Mouse (Mus musculus): ENCODE measurements at regions not wholly inside any gene's neighbourhood (a gene's known extent, or its start where the extent isn't known, plus 50 kb on each side); places are given as distances from the start of the nearest gene placed in this dataset.

DNA sequence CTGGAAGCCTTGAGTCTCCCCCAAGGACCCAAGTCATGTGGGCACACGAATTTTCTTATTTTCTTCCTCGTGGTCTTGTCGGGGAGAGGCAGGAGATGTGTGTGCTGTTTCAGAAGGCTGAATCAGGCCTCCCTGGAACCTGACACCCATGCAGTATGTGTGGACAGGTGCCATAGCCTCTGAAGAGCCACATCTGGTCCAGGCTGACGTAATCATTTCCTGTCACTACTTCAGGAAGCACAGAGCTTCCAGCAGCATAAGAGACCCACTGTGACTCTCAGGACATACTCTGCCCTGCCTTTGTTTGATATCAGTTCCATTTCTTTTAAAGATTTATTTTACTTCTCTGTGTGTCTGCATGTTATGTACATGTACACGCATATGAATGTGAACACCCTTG, 193.1 kb downstream of the Bcl2l11 start:
- DNase-seq (ENCODE audit: low spot score, missing footprints) = no peak
- H3K4me2 ChIP-seq = no peak overlapping the region
- H3K4me1 ChIP-seq (ENCODE audit: control insufficient read depth, insufficient read depth, low read length) = no peaks in the 10 kb centered on the region
- no peak overlapping the region for H3K27ac ChIP-seq (ENCODE audit: low read depth, low read length)
- no peaks in the 10 kb centered on the region for H3K27me3 ChIP-seq (ENCODE audit: control insufficient read depth, insufficient read depth, low read length)
- no peaks in the 10 kb centered on the region for H3K9me3 ChIP-seq (ENCODE audit: control insufficient read depth, low read length)
- no peak overlapping the region for H3K4me3 ChIP-seq (ENCODE audit: low read depth, low read length)
- no peak for ATAC-seq (ENCODE audit: low FRiP score)
- no peaks in the 10 kb centered on the region for H3K36me3 ChIP-seq (ENCODE audit: control insufficient read depth, insufficient read depth, low read length)
- H3K9ac ChIP-seq (ENCODE audit: low read length) = no peak overlapping the region
- 78% methylated on average over 5 of the region's 5 CpGs for WGBS

DNA sequence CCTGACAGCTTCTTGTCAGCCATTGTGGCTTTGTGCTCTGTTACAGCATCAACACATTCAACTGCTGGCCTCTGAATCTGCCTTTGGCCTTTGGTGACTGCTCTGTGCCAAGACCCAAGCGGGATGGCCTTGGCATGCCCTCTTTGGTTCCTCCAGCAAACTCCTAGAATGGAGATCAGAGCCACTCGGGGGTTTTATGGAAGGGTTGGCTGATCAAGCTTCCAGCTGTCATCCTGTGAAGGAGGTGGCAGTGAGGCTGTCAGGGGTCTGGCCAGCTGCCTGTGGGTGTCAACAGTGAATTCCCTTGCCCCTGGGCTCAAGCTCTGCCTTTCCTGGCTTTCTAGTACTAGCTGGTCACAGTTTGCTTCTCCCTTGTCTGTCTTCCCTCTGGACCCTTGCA, 195.6 kb downstream of the Bcl2l11 start:
- WGBS = 77% methylated on average over 2 of the region's 2 CpGs
- Histone ChIP-seq H3K4me3 (ENCODE audit: low read depth, low read length) (no peak overlapping the region), H3K27me3 (ENCODE audit: control insufficient read depth, insufficient read depth, low read length) (no peaks in the 10 kb centered on the region; the same call in 1 of the 2 replicates), H3K4me1 (ENCODE audit: control insufficient read depth, insufficient read depth, low read length) (peaks cover 4% of the 10 kb centered on the region; the same call in 1 of the 2 replicates), H3K9me3 (ENCODE audit: control insufficient read depth, low read length) (no peaks in the 10 kb centered on the region), H3K9ac (ENCODE audit: low read length) (no peak overlapping the region), H3K4me2 (no peak overlapping the region), H3K27ac (ENCODE audit: low read depth, low read length) (no peak overlapping the region), H3K36me3 (ENCODE audit: control insufficient read depth, insufficient read depth, low read length) (no peaks in the 10 kb centered on the region)
- ATAC-seq (ENCODE audit: low FRiP score) (no peak), DNase-seq (ENCODE audit: low spot score, missing footprints) (no peak)

DNA sequence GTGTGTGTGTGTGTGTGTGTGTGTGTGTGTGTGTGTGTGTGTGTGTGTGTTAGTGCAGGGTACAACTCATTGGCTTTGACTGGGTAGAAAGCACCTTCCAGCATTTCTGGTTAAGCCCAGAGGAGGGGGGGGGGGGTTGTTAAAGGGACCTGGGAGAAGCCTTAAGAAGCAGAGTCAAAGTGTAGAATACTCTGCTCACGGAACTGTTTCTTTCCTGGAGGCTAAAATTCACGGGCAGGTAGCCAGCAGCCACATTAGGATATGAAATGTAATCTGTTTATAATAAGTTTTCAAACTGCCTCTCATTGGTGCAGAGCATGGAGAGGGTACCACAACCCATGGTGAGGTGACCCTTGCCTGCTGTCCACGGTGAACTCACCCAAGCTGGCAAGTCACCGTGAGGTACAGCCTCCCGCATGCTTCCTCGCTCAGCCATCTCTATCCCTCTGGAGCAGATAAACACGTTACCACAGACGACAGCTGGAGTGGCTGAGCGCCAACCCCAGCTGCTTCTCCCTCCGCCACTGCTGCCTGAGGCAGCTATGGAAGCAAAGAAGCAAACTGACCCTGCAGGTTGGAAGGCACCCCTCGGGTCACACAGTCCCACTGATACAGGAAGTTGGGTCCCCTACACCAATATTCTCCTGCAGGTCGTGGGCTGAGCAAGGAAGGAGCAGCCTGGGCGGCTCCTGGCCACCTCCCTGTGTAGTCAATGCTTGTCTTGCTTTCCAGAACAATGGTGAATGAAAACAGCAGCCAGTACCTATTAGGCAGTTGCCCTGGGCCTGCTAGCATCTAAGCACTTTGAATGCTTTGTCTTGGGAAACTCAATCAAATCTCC, 198.6 kb downstream of the Bcl2l11 start:
- peaks cover 6% of the 10 kb centered on the region for H3K4me1 ChIP-seq (ENCODE audit: control insufficient read depth, insufficient read depth, low read length)
- H3K9ac ChIP-seq (ENCODE audit: low read length) = no peak overlapping the region
- DNase-seq (ENCODE audit: low spot score, missing footprints) = no peak
- WGBS = 50% methylated on average over 13 of the region's 13 CpGs
- no peaks in the 10 kb centered on the region for H3K36me3 ChIP-seq (ENCODE audit: control insufficient read depth, insufficient read depth, low read length)
- no peak for ATAC-seq (ENCODE audit: low FRiP score)
- H3K9me3 ChIP-seq (ENCODE audit: control insufficient read depth, low read length) = no peaks in the 10 kb centered on the region
- H3K27ac ChIP-seq (ENCODE audit: low read depth, low read length) = no peak overlapping the region
- H3K4me2 ChIP-seq = no peak overlapping the region
- no peak overlapping the region for H3K4me3 ChIP-seq (ENCODE audit: low read depth, low read length)
- H3K27me3 ChIP-seq (ENCODE audit: control insufficient read depth, insufficient read depth, low read length) = no peaks in the 10 kb centered on the region; the same call in 1 of the 2 replicates

DNA sequence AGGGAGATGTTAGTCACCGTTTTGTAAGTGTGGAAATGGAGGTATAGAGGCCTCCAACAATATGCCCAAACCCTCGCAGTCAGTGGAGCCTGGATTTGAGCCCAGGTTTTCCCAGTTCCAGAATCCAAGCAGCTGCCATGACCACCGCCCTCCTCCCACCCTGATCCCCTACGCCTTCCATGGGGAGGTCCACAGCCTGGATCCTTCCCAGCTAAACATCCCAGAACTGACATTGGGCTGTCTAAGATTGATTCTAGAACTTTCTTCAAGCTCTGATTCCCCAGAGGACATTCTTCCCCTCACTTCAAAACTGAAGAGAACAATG, 199.2 kb downstream of the Bcl2l11 start:
- Histone ChIP-seq H3K9ac (ENCODE audit: low read length) (no peak overlapping the region), H3K4me1 (ENCODE audit: control insufficient read depth, insufficient read depth, low read length) (peaks cover 6% of the 10 kb centered on the region), H3K36me3 (ENCODE audit: control insufficient read depth, insufficient read depth, low read length) (no peaks in the 10 kb centered on the region), H3K27ac (ENCODE audit: low read depth, low read length) (no peak overlapping the region), H3K27me3 (ENCODE audit: control insufficient read depth, insufficient read depth, low read length) (no peaks in the 10 kb centered on the region; the same call in 1 of the 2 replicates), H3K9me3 (ENCODE audit: control insufficient read depth, low read length) (no peaks in the 10 kb centered on the region), H3K4me3 (ENCODE audit: low read depth, low read length) (no peak overlapping the region), H3K4me2 (no peak overlapping the region)
- ATAC-seq (ENCODE audit: low FRiP score) (no peak), DNase-seq (ENCODE audit: low spot score, missing footprints) (no peak)
- WGBS = 82% methylated on average over 4 of the region's 4 CpGs

DNA sequence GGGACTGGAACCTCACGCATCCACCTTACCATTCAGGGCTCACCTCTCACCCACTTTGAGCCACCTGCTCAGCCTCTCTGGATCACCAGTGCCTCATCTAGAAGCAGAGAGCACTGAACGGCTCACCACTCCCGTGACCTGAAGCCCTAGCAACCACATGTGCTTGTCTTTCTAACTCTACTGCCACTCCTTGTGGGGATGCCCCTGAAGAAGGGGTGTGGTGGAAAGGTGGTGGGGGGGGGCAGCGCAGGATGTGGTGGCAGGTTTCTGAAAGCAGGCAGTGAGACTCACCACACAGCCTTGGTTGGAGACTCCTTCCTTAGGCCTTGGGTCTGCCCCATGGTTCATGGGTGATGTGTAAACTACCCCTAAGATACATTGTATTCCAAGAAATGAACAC, 199.6 kb downstream of the Bcl2l11 start:
- 93% methylated on average over 4 of the region's 4 CpGs for WGBS
- Histone ChIP-seq H3K4me1 (ENCODE audit: control insufficient read depth, insufficient read depth, low read length) (peaks cover 6% of the 10 kb centered on the region), H3K9ac (ENCODE audit: low read length) (no peak overlapping the region), H3K36me3 (ENCODE audit: control insufficient read depth, insufficient read depth, low read length) (no peaks in the 10 kb centered on the region), H3K9me3 (ENCODE audit: control insufficient read depth, low read length) (no peaks in the 10 kb centered on the region), H3K27me3 (ENCODE audit: control insufficient read depth, insufficient read depth, low read length) (no peaks in the 10 kb centered on the region; the same call in 1 of the 2 replicates), H3K4me2 (no peak overlapping the region), H3K4me3 (ENCODE audit: low read depth, low read length) (no peak overlapping the region), H3K27ac (ENCODE audit: low read depth, low read length) (no peak overlapping the region)
- no peak for ATAC-seq (ENCODE audit: low FRiP score)
- DNase-seq (ENCODE audit: low spot score, missing footprints) = no peak

DNA sequence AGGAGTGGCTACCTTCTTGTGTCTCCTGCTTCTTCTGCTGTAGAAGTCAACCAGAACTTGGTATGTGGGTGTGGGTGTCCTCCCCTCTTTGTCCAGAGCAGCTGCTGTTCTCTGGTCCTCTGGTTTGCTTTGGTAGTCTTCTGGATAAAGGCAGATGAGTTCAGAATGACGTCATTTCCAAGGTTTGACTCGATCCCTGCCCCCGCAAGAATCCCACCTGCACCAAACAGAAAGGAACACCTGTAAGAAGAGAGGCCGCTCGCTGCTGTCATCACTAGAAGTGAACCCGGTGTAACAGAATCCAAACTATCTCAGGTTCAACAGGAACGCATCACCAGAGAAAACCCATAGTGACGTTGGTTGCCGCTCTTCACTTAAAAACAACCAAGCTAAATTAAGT, 205.0 kb downstream of the Bcl2l11 start:
- DNase-seq (ENCODE audit: low spot score, missing footprints) = no peak
- no peak for ATAC-seq (ENCODE audit: low FRiP score)
- H3K27ac ChIP-seq (ENCODE audit: low read depth, low read length) = no peak overlapping the region
- no peak overlapping the region for H3K4me2 ChIP-seq
- no peaks in the 10 kb centered on the region for H3K36me3 ChIP-seq (ENCODE audit: control insufficient read depth, insufficient read depth, low read length)
- no peak overlapping the region for H3K4me3 ChIP-seq (ENCODE audit: low read depth, low read length)
- H3K4me1 ChIP-seq (ENCODE audit: control insufficient read depth, insufficient read depth, low read length) = peaks cover 5% of the 10 kb centered on the region; the same call in 1 of the 2 replicates
- H3K9ac ChIP-seq (ENCODE audit: low read length) = no peak overlapping the region
- no peaks in the 10 kb centered on the region for H3K9me3 ChIP-seq (ENCODE audit: control insufficient read depth, low read length)
- 88% methylated on average over 9 of the region's 9 CpGs for WGBS
- no peaks in the 10 kb centered on the region; the same call in 1 of the 2 replicates for H3K27me3 ChIP-seq (ENCODE audit: control insufficient read depth, insufficient read depth, low read length)

DNA sequence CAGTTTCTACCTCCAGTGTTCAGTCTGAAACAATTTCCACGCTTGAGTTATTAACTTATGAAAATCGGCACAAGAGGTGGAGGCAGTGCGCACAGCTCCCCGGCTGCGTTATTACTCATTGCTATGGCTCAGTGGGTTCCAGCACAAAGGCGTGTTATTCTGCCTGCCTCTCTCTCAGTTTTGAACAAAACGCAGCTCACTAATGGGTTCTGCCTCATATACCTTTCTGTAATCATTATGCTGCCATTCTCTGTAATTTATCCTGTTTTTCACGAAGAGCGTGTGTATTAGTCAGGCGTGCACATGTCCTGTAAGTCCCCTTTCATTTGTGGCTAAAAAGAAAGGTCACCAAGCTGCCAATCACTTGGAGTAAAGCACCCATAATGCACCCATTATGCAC, 205.4 kb downstream of the Bcl2l11 start:
- Histone ChIP-seq H3K4me2 (no peak overlapping the region), H3K36me3 (ENCODE audit: control insufficient read depth, insufficient read depth, low read length) (no peaks in the 10 kb centered on the region), H3K4me1 (ENCODE audit: control insufficient read depth, insufficient read depth, low read length) (peaks cover 5% of the 10 kb centered on the region; the same call in 1 of the 2 replicates), H3K4me3 (ENCODE audit: low read depth, low read length) (no peak overlapping the region), H3K9ac (ENCODE audit: low read length) (no peak overlapping the region), H3K9me3 (ENCODE audit: control insufficient read depth, low read length) (no peaks in the 10 kb centered on the region), H3K27ac (ENCODE audit: low read depth, low read length) (no peak overlapping the region), H3K27me3 (ENCODE audit: control insufficient read depth, insufficient read depth, low read length) (no peaks in the 10 kb centered on the region)
- 69% methylated on average over 10 of the region's 10 CpGs for WGBS
- ATAC-seq (ENCODE audit: low FRiP score) (no peak), DNase-seq (ENCODE audit: low spot score, missing footprints) (peak; percentile 75)

DNA sequence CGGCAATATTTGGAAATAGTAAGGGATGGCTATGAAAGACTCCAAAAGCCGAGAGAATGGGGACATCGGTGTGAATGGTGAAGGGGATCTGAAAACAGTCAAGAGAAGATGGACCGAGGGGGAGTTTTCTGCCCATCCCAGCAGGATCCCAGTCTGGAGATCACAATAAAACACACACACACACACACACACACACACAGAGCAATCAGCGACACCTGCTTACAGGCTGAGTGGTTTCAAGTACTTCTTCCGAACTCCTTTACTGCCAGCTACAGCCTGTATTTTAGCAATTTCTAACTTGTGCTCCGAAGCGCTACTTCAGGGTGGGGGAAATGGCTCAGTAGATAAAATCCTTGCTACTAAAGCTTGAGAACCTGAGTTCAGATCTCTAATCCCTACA, 205.8 kb downstream of the Bcl2l11 start:
- DNase-seq (ENCODE audit: low spot score, missing footprints) = peak; percentile 66
- Histone ChIP-seq H3K36me3 (ENCODE audit: control insufficient read depth, insufficient read depth, low read length) (no peaks in the 10 kb centered on the region), H3K9ac (ENCODE audit: low read length) (no peak overlapping the region), H3K4me2 (no peak overlapping the region), H3K27me3 (ENCODE audit: control insufficient read depth, insufficient read depth, low read length) (no peaks in the 10 kb centered on the region), H3K27ac (ENCODE audit: low read depth, low read length) (no peak overlapping the region), H3K9me3 (ENCODE audit: control insufficient read depth, low read length) (no peaks in the 10 kb centered on the region), H3K4me1 (ENCODE audit: control insufficient read depth, insufficient read depth, low read length) (peaks cover 5% of the 10 kb centered on the region; the same call in 1 of the 2 replicates), H3K4me3 (ENCODE audit: low read depth, low read length) (no peak overlapping the region)
- 64% methylated on average over 8 of the region's 8 CpGs for WGBS
- no peak for ATAC-seq (ENCODE audit: low FRiP score)

DNA sequence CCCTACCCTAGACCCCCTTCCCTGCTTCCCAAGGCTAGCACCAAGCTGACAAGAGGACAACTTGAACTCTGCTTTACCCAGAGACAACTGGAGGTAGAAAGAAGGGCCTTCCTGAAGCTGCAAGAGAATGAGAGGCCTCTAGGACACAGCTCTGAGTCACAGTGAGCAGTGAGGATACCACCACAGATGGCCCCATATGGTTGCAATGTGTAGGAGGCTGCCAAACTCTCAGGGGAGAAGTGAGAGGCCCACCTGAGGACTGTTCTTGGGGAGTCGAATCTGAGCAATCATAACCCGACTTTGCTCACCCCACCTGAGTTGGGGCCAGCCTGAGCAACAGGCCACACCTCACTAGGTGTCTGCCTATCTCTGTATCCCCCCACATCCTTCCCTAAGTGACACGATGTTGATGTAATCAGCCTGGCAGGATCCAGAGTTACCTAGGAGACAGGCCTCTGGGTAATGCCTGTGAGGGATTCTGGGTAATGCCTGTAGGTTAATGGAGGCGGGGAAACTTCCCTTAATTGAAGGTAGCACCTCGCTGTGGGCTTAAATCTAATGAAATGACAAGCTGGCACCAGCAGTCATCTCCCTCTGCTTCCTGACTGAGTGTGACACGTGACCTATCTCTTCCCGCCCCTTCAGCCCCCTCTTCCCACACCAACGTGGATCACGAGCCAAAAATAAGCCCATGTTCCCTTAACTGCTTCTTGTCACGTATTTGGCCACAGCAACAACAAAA, 207.7 kb downstream of the Bcl2l11 start:
- no peaks in the 10 kb centered on the region for H3K27me3 ChIP-seq (ENCODE audit: control insufficient read depth, insufficient read depth, low read length)
- 84% methylated on average over 10 of the region's 10 CpGs for WGBS
- no peak overlapping the region for H3K4me3 ChIP-seq (ENCODE audit: low read depth, low read length)
- DNase-seq (ENCODE audit: low spot score, missing footprints) = peak; percentile 77
- H3K9me3 ChIP-seq (ENCODE audit: control insufficient read depth, low read length) = no peaks in the 10 kb centered on the region
- no peak overlapping the region for H3K4me2 ChIP-seq
- H3K4me1 ChIP-seq (ENCODE audit: control insufficient read depth, insufficient read depth, low read length) = peaks cover 3% of the 10 kb centered on the region; the same call in 1 of the 2 replicates
- no peaks in the 10 kb centered on the region for H3K36me3 ChIP-seq (ENCODE audit: control insufficient read depth, insufficient read depth, low read length)
- no peak overlapping the region for H3K27ac ChIP-seq (ENCODE audit: low read depth, low read length)
- ATAC-seq (ENCODE audit: low FRiP score) = no peak
- no peak overlapping the region for H3K9ac ChIP-seq (ENCODE audit: low read length)
